Mouse (Mus musculus): ENCODE results near the gene Sema6b.

Sema6b gene

DNA sequence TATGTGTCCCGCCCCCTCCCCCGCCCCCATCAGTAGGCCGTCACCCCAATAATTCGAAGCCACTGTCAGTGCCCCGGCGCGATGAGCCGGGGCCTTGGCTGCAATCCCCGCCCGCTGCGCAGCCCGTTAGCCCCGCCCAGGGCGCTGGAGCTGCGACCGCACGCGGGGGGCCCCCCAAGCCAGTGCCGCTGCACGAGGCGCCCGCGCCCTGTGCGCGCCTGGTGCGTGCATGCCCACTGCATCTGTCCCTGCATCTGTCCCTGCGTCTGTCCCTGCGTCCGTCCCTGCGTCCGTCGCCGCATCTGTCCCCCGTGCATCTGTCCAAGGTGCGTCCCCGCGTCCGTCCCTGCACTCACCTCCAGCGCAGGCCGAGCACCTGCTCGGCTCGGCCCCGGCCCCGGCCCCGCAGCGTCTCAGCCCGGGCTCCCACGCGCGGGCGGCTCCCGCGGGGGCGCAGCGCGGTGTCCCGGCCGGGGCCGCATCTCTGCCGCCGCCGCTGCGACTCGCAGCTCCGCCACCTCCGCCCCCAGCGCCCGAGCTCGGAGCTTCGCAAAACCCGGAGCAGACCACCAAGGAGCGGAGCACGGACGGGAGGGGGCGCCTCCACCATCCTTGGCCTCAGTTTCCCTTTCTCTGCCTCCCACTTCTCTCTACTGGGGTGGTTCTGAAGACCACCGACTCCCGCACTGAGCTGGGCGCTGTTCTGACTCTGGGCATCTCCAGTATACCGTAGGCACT lies at the start of gene Sema6b:
Sema6b (minus strand) TSS at position 486 of the 738 bp plus-strand sequence.
- no peak for DNase-seq (ENCODE audit: low spot score)

DNA sequence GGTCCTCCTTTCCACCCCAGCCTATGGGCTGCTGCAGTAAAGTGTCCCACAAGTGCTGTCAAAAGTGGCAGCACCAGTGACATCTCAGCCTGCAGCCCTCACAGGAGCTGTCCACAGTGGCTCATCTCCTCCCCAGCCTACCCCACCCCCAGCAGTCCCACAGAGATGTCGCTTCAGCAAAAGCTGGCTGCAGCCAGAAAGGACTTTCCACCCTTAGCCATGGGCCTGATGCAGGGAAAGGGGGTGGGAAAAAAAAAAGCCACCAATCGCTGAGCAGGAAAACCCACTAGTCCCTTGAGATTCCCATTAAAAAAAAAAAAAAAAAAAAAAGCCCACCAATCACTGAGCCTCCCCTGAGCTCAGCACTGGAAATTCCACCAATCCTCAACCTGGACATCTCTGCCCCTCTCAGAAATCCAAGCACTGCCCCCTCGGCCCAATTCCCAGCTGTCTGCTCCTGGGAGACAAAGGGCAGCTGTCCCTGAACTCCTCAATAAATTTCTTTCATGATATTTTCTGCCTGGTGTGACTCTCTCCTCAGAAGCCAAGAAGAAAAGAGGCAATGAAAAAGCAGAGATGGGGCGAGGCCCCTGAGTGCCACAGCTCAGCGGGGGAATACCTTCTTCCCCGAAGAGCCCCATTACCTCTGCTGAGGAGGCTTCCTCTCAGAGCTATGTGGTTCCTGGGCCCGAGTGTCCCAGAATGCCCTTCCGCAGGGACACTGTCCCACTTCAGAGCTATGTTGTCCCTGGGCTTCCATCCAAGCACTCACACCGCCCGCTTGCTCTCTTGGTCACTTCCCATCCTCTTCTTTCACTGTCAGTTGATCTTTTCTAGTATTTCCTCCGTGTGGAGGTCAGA lies 45.4 kb upstream of the Sema6b start:
- DNase-seq (ENCODE audit: low spot score): no peak

DNA sequence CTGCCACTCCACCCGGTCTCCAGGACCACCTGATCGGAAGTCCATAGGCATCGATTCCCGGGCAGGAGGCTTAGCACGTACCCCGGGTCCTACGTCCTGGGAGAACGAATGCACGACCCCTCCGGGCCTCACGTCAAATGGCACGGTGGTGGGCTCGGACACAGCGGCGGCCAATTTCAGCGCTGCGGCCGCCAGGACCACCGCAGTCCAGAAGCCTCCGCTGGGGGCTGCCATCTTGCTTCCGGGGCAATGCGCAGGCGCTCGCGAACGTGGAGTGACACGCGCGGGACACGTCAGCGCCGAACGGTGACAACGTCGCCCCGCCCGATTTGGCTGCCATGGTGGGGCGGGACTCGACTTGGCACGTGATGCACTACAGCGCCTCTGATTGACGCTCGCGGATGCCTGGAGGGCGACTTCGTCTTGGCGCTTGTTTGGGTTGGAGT lies 43.5 kb upstream of the Sema6b start, which contains the start of gene Mydgf:
Mydgf (minus strand) TSS at position 263 of the 446 bp plus-strand sequence.
- peak; percentile 88 for DNase-seq (ENCODE audit: low spot score)

DNA sequence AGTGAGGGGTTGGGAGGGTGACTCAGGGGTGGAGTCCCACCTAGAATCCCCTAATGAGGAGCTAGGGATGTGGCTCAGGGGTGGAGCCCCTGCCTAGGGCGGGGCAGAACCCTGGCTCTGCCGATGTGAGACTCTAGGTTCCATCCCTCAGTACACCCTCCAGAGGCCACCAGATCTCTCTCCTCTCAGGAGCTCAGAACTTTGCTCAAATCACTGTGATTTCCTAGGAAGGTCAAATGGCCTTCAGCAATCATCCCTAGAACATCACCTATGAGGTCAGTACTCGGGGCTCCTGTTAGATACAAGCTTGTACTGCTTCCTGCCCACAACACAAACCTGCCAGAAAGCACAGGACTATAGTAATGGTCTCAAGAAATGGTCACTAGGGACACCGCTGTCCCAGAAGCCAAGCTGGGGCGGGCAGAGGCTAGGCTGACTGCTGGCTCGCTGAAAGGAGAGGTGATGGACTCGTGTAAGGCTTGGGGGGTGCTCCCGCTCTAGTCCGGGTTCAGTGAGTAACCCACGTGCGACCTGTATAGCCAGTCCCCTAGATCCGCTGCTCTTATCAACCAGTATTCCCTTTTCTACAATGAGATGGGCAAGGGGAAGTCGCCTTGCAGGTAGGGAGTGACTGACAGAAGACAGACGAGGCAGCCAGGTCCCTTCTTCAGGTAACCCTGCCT lies 43.0 kb upstream of the Sema6b start:
- DNase-seq (ENCODE audit: low spot score): no peak

DNA sequence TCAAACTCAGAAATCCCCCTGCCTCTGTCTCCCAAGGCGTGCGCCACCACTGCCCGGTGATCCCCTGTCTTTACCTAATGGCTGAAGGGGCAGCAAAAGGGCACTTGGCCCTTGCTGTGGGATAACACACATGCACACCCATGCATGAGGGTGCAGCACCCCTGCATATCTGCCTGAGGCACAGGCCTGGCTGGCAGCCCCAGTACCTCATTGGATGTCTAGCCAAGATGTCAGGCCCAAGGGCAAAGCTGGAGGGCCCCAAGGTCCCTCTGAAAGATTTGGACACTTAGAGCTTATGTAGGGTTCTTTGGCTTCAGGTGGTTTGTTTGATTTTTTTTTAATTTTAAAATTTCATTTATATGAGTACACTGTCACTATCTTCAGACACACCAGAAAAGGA lies 35.3 kb upstream of the Sema6b start:
- no peak for DNase-seq (ENCODE audit: low spot score)

DNA sequence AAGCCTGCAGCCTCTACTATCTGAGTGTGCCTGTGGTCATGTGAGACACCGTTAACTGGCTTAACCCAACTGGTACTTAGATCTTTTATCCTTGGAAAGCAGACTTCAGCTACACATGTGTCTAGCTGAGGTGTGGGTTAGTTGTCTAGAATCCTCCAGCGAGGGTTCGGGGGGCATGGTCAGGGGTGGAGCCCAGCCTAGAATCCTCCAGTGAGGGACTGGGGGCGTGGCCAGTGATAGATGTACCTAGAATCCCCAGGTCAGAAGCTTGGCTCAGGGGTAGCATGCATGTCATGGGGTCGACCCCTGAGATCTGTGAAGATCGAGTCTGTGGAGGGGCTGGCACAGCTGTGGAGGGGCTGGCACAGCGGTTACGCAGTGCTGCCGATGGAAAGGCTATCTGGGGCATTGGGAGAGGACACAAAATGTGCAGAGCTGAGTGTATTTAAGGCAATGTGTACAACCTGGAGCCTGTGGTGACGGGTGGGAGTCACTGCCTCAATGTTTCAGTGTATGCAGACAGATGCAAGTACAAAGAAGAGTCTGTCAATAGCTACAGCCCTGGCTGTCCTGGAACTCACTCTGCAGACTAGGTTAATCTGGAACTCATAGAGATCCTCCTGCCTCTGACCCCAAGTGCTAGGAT lies 33.4 kb upstream of the Sema6b start:
- no peak for DNase-seq (ENCODE audit: low spot score)

DNA sequence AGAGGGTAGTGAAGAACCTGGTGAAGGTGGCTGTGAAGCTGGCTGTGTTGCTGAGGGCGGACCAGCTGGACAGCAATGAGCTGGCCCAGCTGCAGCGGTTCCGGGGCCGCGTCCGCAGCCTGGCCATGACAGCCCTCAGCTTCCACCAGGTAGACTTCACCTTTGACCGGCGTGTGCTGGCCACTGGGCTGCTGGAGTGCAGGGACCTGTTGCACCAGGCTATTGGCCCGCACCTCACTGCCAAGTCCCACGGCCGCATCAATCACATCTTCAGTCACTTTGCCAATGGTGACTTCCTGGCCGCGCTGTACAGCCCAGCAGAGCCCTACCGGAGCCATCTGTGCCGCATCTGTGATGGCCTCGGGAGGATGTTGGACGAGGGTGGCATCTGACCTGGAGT lies 31.7 kb upstream of the Sema6b start:
- DNase-seq (ENCODE audit: low spot score): no peak

DNA sequence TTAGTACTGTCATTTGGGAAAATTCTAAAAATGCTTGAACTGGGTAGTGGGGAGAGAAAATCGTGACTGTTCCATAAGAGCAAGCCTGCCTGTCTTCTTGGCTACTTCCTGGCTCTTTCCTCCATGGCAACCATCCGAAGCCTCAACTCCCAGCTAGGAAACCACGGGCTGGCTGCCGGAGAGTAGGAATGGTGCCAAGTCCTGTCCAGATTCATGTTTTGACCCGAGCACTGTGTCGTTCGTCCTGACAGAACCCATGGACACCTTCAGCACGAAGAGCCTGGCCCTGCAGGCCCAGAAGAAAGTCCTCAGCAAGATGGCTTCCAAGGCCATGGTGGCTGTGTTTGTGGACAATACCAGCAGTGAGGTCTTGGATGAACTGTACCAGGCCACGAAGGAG lies 31.3 kb upstream of the Sema6b start:
- DNase-seq (ENCODE audit: low spot score): no peak

DNA sequence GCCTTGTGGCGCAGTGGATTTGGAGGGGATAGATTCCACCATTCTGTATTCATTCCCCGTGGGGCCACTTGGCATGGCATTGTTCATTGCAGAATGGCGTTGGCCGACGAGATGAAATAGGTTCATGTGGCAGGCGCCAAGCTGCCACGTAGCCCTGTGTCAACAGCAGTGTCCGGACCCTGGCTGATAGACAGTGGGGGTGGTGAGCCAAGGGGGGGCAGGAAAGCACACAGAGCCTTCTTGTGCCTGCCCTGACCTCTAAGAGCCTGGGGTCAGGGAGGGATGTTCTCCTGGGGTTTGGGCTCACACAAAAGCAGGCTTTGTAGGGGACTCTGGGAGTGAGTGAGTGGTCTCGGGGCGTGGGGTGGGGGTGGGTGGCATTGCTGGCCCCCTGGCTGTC lies 30.5 kb upstream of the Sema6b start:
- no peak for DNase-seq (ENCODE audit: low spot score)

DNA sequence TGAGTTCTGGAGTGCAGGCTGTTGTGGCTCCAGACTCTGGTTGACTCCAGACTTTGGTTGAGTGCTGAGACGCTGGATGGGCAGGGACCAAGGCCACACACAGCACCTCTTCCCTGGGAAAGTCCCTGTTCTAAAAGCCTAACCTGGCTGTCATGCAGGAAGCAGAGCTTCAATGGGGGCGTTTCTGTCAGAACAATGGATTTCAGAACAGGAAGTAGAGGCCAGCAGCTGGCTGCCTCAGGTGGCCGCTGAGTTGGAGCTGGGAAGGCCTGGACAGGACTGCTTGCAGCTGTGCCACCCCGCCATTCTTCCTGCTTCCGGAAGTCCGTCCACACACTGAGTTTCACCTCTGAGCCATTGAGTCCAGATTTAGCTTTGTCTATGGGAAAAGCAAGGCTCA lies 29.7 kb upstream of the Sema6b start:
- DNase-seq (ENCODE audit: low spot score): no peak

DNA sequence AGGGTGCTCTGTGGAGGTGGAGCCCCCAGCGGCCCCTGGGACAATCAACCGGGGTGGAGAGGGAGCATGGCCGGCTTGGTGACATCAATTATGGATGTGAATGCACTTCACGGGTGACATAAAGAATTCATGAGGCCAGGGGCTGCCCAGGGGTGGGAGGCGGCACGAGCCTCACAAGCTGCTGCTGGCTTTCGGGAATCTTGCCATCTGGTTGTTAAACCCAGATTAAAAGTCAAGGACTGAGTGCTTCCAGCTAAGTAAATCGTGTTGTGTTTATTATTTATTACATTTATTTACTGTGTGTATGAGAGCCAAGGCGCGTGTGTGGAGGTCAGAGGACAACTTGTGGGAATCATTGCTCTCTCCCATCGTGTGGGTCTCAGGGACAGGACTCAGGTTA lies 25.5 kb upstream of the Sema6b start:
- no peak for DNase-seq (ENCODE audit: low spot score)

DNA sequence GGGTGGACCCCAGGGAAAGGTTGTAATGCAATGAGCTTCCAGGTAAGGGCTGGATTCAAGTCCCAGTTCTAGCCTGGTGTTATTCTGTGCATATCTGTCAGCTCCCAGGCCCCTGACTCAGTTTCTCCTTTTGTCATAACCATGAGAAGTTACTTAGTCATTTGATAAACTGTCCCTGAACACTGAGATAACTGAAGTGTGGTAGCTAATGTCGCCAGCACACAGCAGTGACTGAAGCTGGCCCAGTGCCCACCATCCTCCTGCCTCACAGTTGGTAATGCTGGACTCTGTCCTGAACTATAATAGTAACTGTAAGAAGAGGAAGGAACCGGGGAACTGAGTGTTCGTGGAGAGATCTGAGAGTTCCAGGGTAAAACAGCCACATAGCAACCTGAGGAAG lies 24.4 kb upstream of the Sema6b start:
- no peak for DNase-seq (ENCODE audit: low spot score)

DNA sequence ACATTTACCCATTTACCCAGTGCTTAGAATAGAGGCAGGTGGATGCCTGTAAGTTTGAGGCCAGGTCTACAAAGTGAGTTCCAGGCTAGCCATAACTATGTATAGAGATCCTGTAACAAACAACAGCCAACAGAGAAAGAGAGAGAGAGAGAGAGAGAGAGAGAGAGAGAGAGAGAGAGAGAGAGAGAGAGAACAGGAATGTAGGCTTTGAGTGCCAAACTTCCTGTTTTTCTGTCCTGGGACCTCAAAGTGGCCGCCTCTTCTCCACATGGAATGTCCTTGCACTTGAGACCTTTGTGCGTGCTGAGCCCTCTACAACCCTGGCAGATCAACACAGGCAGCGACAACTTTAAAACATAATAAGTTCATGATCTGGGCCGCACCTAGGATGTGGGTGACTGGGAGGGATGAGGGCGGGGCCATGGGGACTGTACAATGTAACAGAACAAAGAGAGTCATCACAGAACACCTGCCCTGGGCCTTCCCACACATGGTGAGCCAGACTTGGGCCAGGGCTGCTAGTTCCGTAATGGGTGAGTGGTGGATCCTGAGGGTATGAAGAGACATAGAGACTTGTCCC lies 23.5 kb upstream of the Sema6b start:
- no peak for DNase-seq (ENCODE audit: low spot score)

DNA sequence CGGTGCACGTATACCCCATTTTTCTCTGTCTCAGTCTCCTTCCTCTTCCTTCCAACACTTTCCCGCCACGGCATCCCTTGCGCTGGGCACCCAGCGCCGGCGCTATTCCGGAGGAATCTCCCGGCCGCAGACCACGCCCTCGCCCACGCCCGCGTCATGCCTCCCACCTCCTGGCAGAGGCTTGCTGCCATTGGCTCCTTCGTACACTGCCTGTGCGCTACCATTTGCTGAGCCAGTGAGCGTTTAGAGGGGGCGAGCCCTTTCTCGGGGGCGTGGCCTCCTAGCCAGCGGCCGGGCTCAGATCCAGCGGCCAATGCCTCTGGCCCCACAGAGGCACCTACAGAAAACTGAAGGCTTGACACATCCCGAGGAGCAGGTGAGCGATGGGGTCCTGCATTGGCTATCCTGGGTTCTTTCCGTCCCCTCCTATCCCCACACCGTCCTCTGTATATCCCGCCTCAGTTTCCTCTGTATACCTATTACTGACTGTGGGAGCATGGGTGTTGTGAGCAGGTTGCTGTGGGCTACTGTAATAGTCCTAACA lies 22.2 kb upstream of the Sema6b start, which contains the start of gene Tnfaip8l1:
Tnfaip8l1 (plus strand) TSS at position 247 of the 544 bp plus-strand sequence.
- DNase-seq (ENCODE audit: low spot score): peak; percentile 91

DNA sequence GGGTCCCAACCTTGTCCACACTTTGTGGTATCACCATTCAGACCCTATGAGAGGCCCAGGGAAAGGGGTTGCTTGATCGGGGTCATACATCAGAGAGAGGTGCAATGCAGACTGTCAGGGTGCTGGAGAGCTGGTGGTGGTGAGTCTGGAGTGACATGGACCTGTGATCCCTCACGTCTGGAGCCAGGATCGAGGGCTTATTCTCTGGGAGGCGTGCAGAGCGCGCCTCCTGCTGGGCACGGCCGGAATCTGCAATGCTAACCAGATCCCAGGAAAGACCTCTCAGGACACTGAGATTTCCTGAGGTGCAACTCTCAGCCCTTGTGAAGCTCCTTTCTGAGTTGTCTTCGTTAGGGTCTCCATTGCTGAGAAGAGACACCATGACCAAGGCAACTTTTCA lies 19.6 kb upstream of the Sema6b start:
- DNase-seq (ENCODE audit: low spot score): peak; percentile 51

DNA sequence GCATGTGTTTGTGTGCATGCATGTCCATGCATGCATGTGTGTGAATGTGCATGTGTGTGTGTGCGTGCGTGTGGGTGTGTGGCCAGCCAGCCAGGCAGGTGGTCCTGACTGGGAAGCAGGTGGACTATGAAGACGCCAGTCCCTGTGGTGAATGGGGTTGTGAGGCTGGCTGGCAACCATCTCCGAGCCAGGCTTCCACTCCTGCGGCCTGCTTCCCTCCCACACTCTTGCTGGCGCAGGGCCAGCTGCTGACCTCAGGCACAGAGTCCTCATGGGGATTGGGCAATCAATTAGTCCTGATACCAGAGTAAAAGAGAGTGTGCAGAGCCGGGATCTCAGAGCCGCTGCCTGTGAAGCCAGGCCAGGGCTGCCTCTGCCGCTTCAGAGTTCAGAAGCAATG lies 13.5 kb upstream of the Sema6b start:
- DNase-seq (ENCODE audit: low spot score): no peak

DNA sequence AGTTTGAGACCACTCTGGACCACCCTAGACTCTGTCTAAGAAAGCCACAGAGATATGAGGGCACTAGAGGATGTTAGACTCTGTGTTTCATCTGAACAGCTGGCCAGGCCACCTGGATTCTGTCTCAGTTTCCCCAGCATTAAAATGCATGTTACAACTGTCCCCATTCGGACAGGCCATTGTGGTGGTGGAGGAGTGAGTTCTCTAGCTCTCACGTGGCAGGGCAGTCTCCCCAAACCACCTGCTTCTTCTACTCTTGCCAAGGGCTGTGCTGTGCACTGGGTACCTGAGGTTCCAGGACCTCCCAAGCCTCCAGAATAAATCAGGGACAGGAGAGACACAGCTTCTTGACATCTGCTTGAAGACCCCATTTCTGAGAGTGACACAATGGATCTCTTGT lies 9.8 kb upstream of the Sema6b start:
- DNase-seq (ENCODE audit: low spot score): no peak

DNA sequence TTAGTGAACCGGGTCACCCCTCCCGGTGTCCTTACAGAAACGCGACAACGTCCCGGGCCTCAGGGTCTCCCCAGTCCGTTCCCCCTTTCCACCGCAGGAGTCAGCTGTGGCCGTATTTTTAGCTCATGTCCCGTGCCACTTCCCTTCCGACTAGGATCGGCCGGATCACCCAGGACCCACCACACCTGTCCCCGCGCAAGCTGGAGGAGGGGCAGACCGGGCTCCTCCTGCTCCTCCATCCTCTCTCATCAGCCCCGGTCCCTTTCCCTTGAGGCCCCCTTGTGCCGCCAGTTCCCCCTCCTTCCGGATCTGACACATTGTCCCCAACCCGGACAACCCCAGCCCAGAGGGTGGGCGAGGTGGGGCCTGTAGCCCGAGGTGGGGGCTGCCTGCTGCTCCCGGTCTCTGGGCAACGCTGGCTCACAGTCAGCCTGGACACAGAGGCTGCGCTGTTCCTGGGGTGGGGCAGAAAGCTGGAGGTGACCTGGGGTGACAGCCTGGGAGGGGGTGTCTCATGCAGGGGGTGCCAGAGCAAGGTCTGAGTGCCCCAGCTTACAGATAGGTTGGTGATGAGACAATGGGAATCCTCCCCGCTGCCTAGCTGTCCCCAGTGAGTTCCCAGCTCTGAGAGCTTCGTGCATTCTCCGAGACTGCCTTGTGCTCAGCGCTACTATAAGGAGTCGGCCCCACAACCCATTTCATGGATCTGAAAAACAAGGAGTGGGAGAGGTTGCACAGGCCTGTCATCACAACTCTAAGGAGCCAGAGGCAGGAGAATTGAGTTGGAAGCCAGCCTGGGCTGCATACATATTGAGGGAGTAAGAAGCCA lies 8.9 kb upstream of the Sema6b start:
- no peak for DNase-seq (ENCODE audit: low spot score)

DNA sequence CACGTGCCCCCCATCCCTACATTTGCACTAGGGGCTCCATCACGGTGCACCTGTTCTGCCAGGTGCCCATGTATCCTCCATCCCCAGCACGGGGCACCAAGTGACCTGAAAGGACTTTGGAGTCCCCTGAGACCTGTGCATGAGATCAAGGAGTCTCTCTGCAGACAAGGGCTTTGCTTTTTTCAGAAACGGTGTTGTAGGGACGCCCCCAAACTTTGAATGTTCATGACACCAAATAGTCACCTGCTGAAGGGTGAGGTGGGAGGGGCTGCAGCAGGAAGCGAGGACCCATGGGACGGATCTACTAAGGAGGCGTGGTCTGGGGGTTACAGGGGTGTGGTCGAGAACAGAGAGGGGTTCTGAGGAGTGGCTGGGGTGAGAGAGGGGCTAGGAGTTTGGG lies 8.1 kb upstream of the Sema6b start:
- DNase-seq (ENCODE audit: low spot score): no peak

DNA sequence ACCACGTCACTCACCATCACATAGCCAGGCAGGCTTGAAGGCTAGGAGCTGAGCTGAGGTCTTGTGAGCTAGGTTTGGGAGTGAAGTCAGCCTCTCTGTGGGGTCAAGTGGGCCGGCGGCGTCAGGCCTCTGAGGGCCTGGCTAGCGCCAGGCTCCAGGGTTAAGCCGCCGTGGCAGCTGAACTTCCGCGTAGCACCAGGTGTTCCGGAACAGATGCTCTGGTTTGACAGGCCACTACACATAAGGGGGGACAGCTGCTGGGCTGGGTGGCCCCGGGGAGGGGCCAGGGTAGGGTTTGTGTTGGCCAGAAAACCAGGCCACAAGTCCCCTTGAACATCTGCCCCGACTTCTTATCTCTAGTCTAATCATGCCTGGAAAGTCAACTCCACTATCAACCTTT lies 7.3 kb upstream of the Sema6b start:
- DNase-seq (ENCODE audit: low spot score): no peak

DNA sequence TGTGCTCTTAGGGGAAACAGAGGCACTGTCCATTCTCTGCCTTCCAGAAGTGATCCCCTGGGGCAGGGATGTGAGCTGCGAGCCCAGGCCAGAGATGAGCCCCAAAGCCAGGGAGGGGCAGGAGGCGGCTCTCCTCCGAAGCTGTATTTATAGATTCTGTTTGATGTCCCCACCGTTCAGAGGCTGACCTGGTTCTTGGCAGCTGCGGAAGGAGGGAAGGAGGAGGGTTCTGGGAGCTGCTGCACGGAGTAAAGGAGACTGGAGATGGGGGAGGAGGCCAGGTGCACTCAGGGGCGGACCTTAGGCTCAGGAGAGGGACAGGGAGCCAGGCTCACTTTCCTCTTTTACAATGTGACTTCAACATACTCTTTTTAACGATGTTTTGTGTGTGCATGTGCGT lies 6.0 kb upstream of the Sema6b start:
- DNase-seq (ENCODE audit: low spot score): no peak

All from left cerebral cortex, adult 11 months (tissue).